Mouse (Mus musculus) frontal cortex, adult 2 months (tissue): Measurements from ENCODE around the gene Olfr1205. TPM values are rescaled to one million over a fixed set of nuclear protein-coding genes. Genes with fewer than 3 reads are reported as not detected.

Source experiments
- DNase-seq, 2 experiments: peaks; one replicate each; pipeline ENCODE4 v3.0.0; 2022; ENCODE audit warnings: low spot score in 1 of 2; ENCODE audit errors: extremely low spot score in 1 of 2
- polyA plus RNA-seq: library from polyadenylated mRNA; depleted of rRNA; stranded (reverse); fragments of >200 nt; gene quantifications from 2 replicates; pipeline ENCODE4 v1.2.3, GENCODE M21; 2012; rRNA removed

The Olfr1205 gene
- polyA plus RNA-seq: not detected in 2 replicates

DNA sequence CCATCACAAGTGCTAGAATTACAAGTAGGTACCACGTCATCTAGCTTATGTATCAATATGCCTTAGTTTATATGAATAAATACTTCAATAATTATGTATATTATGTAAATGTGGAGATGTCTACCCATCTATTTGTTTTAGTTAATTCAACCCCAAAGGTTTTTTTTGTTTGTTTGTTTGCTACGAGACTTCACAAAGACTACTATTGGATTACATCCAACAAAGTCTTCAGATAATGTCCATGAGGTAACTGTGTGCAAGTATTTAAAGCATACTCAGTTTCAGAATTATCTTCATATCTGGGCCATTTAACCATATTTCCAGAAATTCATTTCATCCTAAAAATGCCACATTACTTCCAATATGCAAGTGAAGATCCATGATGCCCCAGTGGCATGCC lies at the start of gene Olfr1205:
Gene Olfr1205, plus strand, starts transcription at position 301 of the 400 bp plus-strand sequence.
- DNase-seq: no peak

DNA sequence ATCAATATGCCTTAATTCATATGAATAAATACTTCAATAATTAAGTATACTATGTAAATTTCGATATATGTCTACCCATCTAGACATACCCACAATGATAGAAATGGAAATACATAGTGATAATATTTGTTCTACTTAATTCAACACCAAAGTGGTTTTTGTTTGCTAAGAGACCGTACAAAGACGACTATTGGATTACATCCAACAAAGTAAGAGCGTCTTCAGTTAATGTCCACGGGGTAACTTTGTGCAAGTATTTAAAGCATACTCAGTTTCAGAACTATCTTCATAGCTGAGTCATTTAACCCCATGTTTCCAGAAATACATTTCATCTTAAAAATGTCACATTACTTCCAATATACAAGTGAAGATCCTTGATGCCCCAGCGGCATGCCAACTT lies 36.8 kb upstream of the Olfr1205 start, which contains the start of gene Olfr1201:
Gene Olfr1201, plus strand, starts transcription at position 301 of the 400 bp plus-strand sequence.
- DNase-seq: no peak

DNA sequence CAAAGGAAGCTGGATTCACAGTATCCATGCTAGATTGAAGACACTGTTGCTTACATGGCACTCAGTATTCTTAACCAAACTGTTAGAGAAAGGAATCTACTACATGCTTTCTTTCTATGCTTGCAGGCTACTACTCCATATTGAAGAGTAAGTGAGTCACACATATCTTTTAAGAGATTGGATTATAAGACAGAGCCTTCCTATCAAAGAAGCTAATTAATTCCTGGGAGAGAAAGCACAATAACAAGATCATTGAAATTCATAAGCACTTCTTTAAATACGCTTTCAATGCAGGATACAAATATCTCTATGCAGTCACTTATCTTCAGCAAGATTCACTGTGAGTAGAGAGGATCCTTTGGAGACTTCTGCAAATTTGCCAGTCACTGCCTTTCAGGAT lies 15.3 kb upstream of the Olfr1205 start, which contains the start of gene Olfr1202:
Gene Olfr1202, plus strand, starts transcription at position 301 of the 400 bp plus-strand sequence.
- DNase-seq: no peak

DNA sequence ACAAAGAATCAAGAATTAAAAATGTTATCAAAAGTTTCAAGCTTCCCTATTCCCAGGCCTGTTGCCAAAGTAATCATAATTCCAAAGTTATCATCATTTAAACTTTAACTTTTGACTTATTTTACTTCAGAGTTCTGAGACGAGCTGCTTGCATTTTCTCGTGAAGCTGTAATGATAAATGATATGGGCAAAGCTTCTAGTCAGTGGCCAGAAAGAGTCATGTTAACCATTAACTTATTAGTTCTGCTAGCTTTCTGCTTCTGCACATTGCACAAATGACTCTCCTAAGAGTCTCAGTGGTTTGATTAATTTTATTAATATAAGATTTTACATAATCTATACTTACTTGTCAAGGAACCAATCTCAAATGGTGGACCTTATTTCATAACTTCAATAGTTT lies 8.9 kb downstream of the Olfr1205 start:
- DNase-seq: no peak

GRCm38 (mm10) chr2:88848992-88849391 lies 19.5 kb downstream of the Olfr1205 start, which contains the start of gene Olfr1204:
Olfr1204 (plus strand) TSS chr2:88849292.
- no peak for DNase-seq

DNA sequence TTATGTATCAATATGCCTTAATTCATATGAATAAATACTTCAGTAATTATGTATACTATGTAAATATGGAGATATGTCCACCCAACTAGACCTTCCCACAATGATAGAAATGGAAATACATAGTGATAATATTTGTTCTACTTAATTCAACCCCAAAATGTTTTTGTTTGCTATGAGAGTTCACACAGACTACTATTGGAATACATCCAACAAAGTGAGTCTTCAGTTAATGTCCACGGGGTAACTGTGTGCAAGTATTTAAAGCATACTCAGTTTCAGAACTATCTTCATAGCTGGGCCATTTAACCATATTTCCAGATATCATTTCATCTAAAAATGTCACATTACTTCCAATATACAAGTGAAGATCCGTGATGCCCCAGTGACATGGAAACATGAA lies 33.4 kb downstream of the Olfr1205 start, which contains the start of gene Olfr1206:
Gene Olfr1206, plus strand, starts transcription at position 301 of the 400 bp plus-strand sequence.
- DNase-seq: no peak

Other genes starting within 250 kb of the Olfr1205 start
- not detected in 2 replicates for gene Olfr1189, start 243.3 kb upstream of the Olfr1205 start, polyA plus RNA-seq
- not detected in 2 replicates for gene Olfr1191-ps1, start 189.2 kb upstream of the Olfr1205 start, polyA plus RNA-seq
- not detected in 2 replicates for gene Olfr1192-ps1, start 181.2 kb upstream of the Olfr1205 start, polyA plus RNA-seq
- not detected in 2 replicates for gene Olfr1193, start 154.1 kb upstream of the Olfr1205 start, polyA plus RNA-seq
- gene Olfr1195, start 140.6 kb upstream of the Olfr1205 start, polyA plus RNA-seq: not detected in 2 replicates
- gene Olfr1196, start 125.1 kb upstream of the Olfr1205 start, polyA plus RNA-seq: not detected in 2 replicates
- gene Olfr1197, start 97.4 kb upstream of the Olfr1205 start, polyA plus RNA-seq: not detected in 2 replicates
- gene Olfr1198, start 78.4 kb upstream of the Olfr1205 start, polyA plus RNA-seq: not detected in 2 replicates
- gene Olfr1199, start 69.3 kb upstream of the Olfr1205 start, polyA plus RNA-seq: not detected in 2 replicates
- gene Olfr1200, start 59.2 kb upstream of the Olfr1205 start, polyA plus RNA-seq: not detected in 2 replicates
- gene Olfr1201, start 36.7 kb upstream of the Olfr1205 start, polyA plus RNA-seq: not detected in 2 replicates
- gene Olfr1202, start 15.2 kb upstream of the Olfr1205 start, polyA plus RNA-seq: not detected in 2 replicates
- not detected in 2 replicates for gene Olfr1204, start 19.6 kb downstream of the Olfr1205 start, polyA plus RNA-seq
- not detected in 2 replicates for gene Olfr1206, start 33.5 kb downstream of the Olfr1205 start, polyA plus RNA-seq
- gene Olfr1208, start 72.6 kb downstream of the Olfr1205 start, polyA plus RNA-seq: not detected in 2 replicates
- not detected in 2 replicates for gene Olfr1209, start 85.4 kb downstream of the Olfr1205 start, polyA plus RNA-seq
- gene Olfr1211, start 108.4 kb downstream of the Olfr1205 start, polyA plus RNA-seq: not detected in 2 replicates
- gene Olfr1212, start 124.2 kb downstream of the Olfr1205 start, polyA plus RNA-seq: not detected in 2 replicates
- not detected in 2 replicates for gene Gm13762, start 150.5 kb downstream of the Olfr1205 start, polyA plus RNA-seq
- gene Olfr1214, start 162.9 kb downstream of the Olfr1205 start, polyA plus RNA-seq: not detected in 2 replicates
- not detected in 2 replicates for gene Olfr1215, start 177.2 kb downstream of the Olfr1205 start, polyA plus RNA-seq
- gene Olfr1216, start 188.6 kb downstream of the Olfr1205 start, polyA plus RNA-seq: not detected in 2 replicates
- gene Olfr1217, start 202.3 kb downstream of the Olfr1205 start, polyA plus RNA-seq: 0.15 TPM in 1 of 2 replicates, not detected in the other
- not detected in 2 replicates for gene Olfr1218, start 231.4 kb downstream of the Olfr1205 start, polyA plus RNA-seq